Mouse (Mus musculus): ENCODE measurements around the gene Csf2rb. TPM values are rescaled to one million over a fixed set of nuclear protein-coding genes. Genes with fewer than 3 reads are reported as not detected.

Csf2rb gene
- total RNA-seq, 2 experiments from 2014 or later = 1.1 to 2.1 TPM

DNA sequence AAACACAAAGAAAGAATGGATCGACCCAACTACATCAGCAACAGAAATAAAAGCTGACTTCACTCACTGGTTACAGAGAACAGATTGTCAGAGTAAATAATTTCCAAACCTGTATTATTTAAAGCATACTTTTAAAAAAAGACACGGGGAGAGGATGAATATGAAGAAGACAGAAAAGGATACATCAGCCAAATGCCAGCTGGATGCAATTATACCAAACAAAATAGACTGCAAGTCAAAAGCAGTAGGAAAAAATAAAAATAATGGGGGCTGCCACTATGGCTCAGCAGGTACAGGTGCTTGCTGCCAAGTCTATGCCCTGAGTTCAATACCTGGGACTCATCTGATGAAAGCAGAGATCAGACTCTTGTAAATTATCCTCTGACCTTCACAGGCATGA lies 54.7 kb downstream of the Csf2rb start:
- no peak for DNase-seq

DNA sequence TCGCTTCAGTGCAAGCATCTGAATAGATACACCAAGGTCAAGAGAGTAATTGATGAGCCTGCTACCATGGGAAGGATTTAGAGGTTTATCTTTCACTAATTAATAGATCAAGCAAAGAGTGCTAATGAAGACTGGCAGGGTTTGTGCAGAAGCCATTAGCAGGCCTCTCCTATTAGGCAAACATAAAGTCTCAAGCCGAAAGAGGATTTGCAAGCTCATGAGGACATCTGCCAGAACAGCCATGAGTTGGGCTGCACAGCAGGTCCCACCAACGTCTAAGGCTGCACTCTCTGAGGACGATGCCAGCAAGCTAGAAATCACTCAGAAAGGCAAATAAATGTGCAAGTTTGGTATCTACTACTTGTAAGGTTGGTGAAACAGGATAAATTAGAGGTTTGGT lies 55.2 kb downstream of the Csf2rb start:
- DNase-seq = peak; percentile 27 to 58

DNA sequence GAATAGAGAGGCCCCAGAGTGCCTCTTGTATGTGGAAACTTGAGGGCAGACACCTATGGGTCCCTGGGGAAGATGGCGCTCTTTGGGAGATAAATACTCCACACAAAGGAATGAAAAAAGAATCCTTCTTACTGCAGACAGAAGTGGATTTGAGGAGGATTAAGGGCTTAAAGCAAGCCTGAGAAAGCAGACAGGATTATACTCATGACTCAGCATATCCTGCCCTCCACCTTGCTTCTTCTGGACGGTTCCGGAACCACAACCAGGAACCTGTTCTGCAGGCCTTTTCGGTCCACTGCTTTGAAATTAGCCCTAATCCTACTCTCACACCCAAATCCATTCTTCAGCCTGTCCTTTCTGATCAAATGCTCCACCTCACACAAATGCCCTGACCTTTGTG lies 56.6 kb downstream of the Csf2rb start:
- DNase-seq = no peak

DNA sequence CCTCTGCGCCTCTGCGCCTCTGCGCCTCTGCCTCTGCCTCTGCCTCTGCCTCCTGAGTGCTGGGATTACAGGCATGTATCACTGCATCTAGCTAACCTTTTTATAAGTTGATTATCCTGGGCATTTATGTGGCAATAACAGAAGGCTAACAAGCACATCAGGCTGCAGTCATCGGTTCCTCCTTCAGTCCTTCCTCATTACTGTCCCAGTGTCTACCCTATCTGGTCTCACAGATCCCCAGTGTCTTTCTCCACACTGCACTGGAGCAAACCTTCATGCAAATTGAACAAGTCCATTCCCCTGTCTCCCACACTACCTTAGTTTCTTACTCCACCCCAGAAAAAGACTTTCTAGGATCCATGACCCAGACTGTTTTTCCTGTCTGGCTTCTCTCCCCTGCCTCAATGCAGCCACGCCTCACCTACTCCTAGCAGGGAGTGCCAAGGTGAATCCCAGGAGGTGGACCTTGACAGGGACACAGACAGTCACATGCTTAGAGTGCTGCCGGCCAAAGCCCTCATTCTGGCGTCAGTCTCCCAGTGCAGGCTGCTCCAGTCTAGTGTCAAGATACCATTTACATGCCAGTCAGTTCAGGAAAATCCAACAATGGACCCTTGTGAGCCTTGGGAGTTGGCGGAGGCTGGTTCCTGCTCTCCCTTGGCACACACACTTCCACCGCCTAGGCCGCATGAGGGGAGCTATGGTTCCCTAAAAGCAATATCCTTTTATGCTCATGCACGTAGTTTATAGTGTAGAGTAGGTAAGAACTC lies 58.1 kb downstream of the Csf2rb start:
- peak; percentile 59 to 64 for DNase-seq

DNA sequence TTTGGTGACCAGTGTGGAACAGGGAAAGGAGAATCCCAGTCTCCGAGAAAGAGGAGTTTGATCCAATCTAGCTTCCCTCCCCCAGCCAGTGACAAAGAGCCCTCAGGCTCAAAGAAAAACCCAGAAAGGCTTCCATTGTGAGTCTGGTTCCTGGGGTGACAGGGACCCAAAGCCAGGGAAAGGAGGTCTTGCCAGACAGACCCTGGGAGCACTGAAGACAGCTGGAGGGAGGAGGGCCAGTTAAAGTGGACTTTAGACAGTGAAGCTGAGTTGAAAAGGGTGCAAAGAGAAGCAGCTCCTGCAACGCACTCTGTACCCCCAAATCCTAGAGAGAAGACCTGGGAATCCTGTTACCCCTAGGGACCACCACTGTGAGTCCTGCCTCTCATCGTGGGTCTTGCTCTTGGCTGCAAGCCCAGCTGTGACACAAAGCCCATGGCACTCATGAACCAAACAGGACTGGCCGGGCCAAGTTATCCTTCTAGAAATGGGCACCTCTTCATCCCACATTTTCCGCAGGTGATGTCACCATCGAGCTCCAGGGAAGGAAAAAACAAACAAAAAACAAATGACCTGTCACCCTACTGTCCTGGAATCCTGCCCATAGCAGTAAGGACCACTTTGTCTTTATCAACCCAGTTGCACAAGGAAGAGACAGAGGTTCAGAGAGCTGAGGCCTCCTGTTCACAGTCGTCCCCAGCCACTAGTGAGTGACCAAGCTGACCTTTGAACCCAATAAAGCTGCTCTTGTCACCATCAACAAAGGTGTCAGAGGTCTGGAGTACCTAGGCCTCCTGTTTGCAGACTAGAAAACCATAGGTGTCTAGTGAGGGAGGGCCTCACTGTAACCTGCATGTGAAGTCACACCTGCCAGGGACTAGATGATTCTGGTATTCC lies 58.9 kb downstream of the Csf2rb start:
- DNase-seq = peak; percentile 55 to 62

DNA sequence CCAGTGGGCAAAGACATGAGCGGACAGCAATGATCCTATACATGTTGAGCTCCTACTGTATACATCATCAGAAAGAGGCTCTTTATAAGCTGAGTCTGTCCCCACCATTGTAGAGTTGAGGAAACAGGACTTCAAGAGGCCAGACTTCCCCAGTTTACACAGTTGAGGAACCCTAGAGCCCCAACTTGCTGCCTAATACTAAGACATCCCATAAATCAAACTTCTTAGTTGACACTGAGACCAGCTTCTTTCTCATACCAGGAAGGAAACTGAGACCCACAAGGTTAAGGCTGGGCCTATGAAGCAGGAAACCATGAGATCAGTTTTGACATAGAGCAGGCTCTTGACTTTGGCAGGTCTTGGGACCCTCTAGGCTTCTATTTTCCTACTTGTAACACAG lies 60.0 kb downstream of the Csf2rb start:
- no peak for DNase-seq

DNA sequence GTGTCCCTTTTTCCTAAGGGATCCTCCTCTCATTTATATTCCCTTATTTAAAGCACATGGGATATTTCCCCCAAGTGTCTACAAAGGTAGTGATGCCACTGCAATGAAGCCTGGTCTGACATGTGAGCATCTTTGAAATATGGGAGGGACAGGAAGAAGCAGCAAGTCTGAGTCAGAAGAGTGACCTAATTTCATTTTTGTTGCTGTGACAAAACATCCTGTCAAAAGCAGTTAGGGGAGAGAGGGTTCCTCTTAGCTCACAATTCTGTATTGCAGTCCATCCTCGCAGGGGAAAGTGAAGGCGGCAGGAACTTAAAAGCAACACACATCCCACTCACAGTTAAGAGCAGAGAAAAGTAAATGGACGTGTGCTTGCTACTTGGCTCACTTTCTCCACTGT lies 65.3 kb downstream of the Csf2rb start:
- no peak for DNase-seq

DNA sequence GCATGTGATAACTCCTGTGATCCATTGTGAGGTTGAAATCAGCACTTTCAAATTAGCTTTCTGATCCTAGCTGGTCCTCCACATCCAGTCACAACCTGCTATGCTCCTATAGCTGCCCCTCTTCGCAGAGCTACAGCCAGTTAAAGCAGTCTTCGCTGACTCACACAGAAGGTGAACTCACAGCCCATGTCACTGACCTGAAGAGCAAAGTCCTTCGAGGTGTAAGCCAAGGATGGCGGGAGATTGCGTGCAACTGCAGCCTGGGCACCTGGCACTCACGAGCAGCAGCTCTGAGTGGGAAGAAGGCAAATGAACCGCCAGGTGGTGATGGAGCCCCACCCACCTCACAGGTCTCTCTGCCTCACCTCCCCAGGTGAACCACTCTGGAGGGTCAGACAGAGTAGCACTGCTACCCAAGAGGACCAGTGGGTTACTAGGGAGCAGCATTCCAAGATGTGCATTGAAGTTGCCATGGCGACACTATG lies 70.0 kb downstream of the Csf2rb start, which contains the start of gene Tex33:
Gene Tex33, minus strand, starts transcription at position 435 of the 485 bp plus-strand sequence.
- no peak for DNase-seq

DNA sequence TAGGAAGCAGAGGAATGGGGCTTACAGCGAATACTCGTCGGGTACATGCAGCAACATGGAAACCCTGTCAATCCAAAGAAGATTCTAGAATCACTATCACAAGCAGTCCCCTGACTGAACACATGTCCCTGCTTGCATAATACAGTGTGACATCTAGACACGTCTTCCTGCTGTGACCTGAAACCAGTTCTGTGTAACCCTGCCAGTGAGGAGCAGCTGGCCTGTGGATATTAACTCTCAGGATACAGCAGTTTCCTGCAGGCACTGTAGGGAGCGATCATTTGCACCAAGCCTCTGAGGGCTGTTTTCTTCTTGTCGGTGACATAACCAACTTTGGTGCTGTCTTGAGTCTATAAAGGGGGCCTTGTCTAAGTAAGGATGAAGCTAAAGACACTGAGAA lies 75.8 kb downstream of the Csf2rb start:
- no peak for DNase-seq

DNA sequence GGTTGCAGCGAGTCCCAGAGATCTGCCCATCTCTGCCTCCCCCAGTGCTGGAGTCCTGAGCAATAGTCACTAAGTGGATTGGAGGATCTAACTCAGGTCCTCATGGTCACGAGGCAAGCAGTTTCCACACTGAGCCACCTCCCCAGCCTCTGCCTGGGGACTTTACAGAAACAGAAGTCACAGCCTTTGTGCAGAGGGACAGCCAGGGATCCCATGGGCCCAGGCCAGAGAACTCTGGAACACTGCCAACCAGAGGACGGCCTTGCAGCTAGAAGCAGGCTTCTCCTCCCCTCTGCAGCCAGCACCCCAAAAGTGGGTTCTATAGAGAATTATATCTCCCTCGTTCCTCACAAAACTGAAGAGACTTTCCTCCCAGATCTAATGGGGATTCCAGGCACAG lies 76.4 kb downstream of the Csf2rb start:
- DNase-seq = peak; percentile 51

DNA sequence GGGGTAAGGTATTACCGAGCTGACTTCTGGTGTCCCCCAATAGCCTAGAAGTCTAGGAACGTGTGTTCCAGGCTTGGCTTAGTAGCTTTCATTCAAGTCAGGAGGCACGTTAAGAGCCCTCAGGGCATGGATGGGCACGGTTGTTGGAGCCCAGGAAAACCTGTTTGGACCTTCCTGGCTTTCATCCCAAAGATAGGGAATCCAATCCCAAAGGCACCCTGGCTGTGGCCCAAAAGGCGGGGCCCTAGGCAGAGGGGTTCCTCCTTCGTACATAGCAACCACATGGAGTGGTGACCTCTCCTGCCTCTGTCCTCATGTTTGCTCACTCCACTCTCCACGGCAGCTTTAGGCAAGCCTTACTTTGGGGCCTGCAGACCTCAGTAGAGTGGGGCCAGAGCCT lies 76.9 kb downstream of the Csf2rb start:
- no peak for DNase-seq

DNA sequence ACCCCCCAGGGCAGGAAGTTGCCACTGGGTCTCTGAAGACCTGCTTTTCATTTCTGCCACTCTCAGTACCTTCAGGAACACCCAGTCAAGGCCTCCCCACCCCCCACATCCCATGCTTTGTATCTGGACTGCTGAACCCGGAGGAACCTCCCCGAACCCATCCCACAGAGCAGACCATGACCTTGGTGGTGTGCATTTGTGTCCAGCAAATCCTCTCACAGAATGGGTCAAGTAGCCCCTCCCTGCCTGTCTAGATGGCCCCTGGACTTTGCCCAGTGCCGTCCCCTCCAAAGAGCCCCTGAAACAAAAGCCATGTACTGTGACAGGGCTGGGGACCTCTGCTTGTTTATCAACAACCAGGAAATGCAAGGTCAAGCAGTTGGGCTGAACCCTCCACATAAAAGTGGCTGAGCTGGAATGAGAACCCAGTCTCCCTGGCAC lies 77.8 kb downstream of the Csf2rb start:
- DNase-seq = no peak

Small RNA genes within 50 kb of the gene (microRNA-seq; reads per million reads assigned to microRNA genes)
- gene Mir7676-1 (0 reads per million in 2 experiments), gene Mir7676-2 (0 reads per million in 2 experiments)

Other genes with a start within 250 kb of the Csf2rb start
- 10 to 100 TPM; 36.1 to 37.5 TPM for gene Cacng2, start 205.7 kb upstream of the Csf2rb start, total RNA-seq (2021)
- 10 to 100 TPM; 19.9 to 20.3 TPM for gene Ift27, start 151.6 kb upstream of the Csf2rb start, total RNA-seq (2021)
- gene Pvalb, start 119.4 kb upstream of the Csf2rb start, total RNA-seq (2021) = 10 to 100 TPM; 52.0 to 62.7 TPM
- 1 to 10 TPM in 1 of 2 experiments, under 1 TPM in 1; 0.58 to 1.2 TPM for gene Ncf4, start 81.0 kb upstream of the Csf2rb start, total RNA-seq (2021)
- gene Csf2rb2, start 20.0 kb upstream of the Csf2rb start, total RNA-seq (2021) = 1 to 10 TPM; 1.4 to 1.5 TPM
- not detected for gene Tex33, start 70.2 kb downstream of the Csf2rb start, total RNA-seq (2021)
- gene Tst, start 80.2 kb downstream of the Csf2rb start, total RNA-seq (2021) = 10 to 100 TPM; 37.7 to 40.9 TPM
- 10 to 100 TPM; 24.6 to 30.7 TPM for gene Mpst, start 80.7 kb downstream of the Csf2rb start, total RNA-seq (2021)
- 100 to 1,000 TPM; 248 TPM for gene Kctd17, start 102.8 kb downstream of the Csf2rb start, total RNA-seq (2021)
- gene Tmprss6, start 142.9 kb downstream of the Csf2rb start, total RNA-seq (2021) = 1 to 10 TPM; 3.7 to 5.0 TPM
- gene Il2rb, start 169.5 kb downstream of the Csf2rb start, total RNA-seq (2021) = under 1 TPM; 0.17 to 0.18 TPM
- 1 to 10 TPM; 3.5 to 4.4 TPM for gene C1qtnf6, start 205.7 kb downstream of the Csf2rb start, total RNA-seq (2021)
- 10 to 100 TPM; 21.6 to 25.1 TPM for gene Sstr3, start 218.9 kb downstream of the Csf2rb start, total RNA-seq (2021)
- gene Rac2, start 247.0 kb downstream of the Csf2rb start, total RNA-seq (2021) = 1 to 10 TPM; 2.0 to 2.7 TPM

Measured in layer of hippocampus, postnatal 36 days (tissue).